Mouse (Mus musculus) erythroblast, embryonic 14.5 days (primary cell): Measurements from ENCODE around the gene F2r.

Source experiments
- GATA1 ChIP-seq: IDR thresholded peaks from 2 replicates; pipeline ENCODE4 v1.6.1; 2012; ENCODE audit warnings: low read length, inconsistent platforms, mixed read lengths
- TAL1 ChIP-seq: IDR thresholded peaks from 3 replicates; pipeline ENCODE4 v1.6.1; 2012; ENCODE audit warnings: low read length, inconsistent platforms, mixed read lengths

DNA sequence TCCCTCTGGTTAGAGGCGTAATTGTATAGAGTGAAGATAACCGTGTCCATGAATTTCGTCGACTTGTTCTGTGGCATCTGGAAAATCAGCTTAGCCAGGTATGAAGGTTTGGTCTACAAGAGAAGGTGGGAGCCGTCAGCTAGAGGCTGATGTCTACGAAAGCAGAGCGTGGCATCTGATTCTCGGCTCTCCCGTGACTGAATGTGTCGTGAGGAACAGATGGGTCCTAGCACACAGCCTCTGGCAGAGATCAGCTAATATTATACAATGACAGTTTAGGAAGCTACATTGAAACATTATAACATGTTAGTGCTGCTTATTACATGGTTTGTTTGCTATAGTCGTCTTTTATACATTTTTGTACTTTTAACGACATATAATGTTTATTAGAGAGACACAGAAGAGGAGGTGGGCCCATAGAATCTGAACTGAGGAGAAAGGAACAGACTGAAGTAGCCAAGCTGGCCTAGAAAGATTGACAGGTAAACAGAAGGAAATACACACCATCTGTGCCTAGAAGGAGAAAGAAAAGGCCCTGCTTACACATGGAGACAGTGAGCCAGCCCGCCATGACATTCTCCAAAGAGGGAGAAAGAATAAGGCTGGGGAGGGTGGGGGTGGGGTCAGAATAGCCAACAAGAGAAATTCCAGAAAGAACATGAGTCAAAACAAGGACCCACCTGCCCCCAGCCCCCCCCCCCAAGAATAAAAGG lies 47.5 kb upstream of the F2r start:
- TF ChIP-seq GATA1 (no peak), TAL1 (no peak)
